Mouse (Mus musculus) limb, embryonic 11.5 days (tissue): ENCODE measurements at regions not wholly inside any gene's neighbourhood (a gene's known extent, or its start where the extent isn't known, plus 50 kb on each side); places are given as distances from the start of the nearest gene placed in this dataset.

Experiments used
- ATAC-seq: fragments of 200-750 bp; cut with Nextera tagmentation; 2 replicates; pipeline ENCODE4 v1.8.0; 2017; ENCODE audit warnings: low read depth; ENCODE audit not compliant: insufficient number of reproducible peaks, low FRiP score, low TSS enrichment
- DNase-seq: peaks from one replicate; pipeline ENCODE4 v3.0.0-alpha.2; 2015; ENCODE audit warnings: low spot score
- H3K27ac ChIP-seq: fragments of 300-500 bp; sonication (generic); replicated peaks from 2 replicates; pipeline ENCODE4 v1.5.1; 2014; ENCODE audit warnings: low read depth, mild to moderate bottlenecking, low read length
- H3K27me3 ChIP-seq: fragments of 300-500 bp; sonication (generic); 2 replicates; pipeline ENCODE4 v1.6.1; 2014; ENCODE audit warnings: mild to moderate bottlenecking, low read length, mixed read lengths; ENCODE audit not compliant: control insufficient read depth, insufficient read depth
- H3K36me3 ChIP-seq: fragments of 300-500 bp; sonication (generic); 2 replicates; pipeline ENCODE4 v1.6.1; 2014; ENCODE audit warnings: mild to moderate bottlenecking, low read length, moderate library complexity, mixed read lengths; ENCODE audit not compliant: control insufficient read depth, insufficient read depth
- H3K4me1 ChIP-seq: fragments of 300-500 bp; sonication (generic); 2 replicates; pipeline ENCODE4 v1.6.1; 2014; ENCODE audit warnings: low read length, mixed read lengths; ENCODE audit not compliant: control insufficient read depth, insufficient read depth
- H3K4me2 ChIP-seq: fragments of 300-500 bp; sonication (generic); 2 replicates; pipeline ENCODE4 v1.6.1; 2014; ENCODE audit warnings: low read depth, mild to moderate bottlenecking, moderate library complexity; ENCODE audit not compliant: severe bottlenecking
- H3K4me3 ChIP-seq: fragments of 300-500 bp; sonication (generic); 2 replicates; pipeline ENCODE4 v1.5.1; 2014; ENCODE audit warnings: low read depth, low read length
- H3K9ac ChIP-seq: fragments of 300-500 bp; sonication (generic); 2 replicates; pipeline ENCODE4 v1.6.1; 2014; ENCODE audit warnings: mild to moderate bottlenecking, low read length
- H3K9me3 ChIP-seq: fragments of 300-500 bp; sonication (generic); 2 replicates; pipeline ENCODE4 v1.6.1; 2016; ENCODE audit warnings: low read length; ENCODE audit not compliant: control insufficient read depth
- WGBS: fragments of 180-500 bp; shearing (Covaris S2); extraction: QIAGEN DNeasy Blood & Tissue Kit; methylation state at CpG from one replicate; pipeline ENCODE4 v1.1.7; 2014; 5-methylcytosine and 5-hydroxymethylcytosine counted together

- H3K27me3 ChIP-seq: peaks cover 18% of the 10 kb centered on the region
- 17% methylated on average over 12 of the region's 12 CpGs for WGBS
- H3K9me3 ChIP-seq: no peaks in the 10 kb centered on the region
- H3K4me2 ChIP-seq: no peak overlapping the region
- ATAC-seq (no peak), DNase-seq (no peak)
- H3K9ac ChIP-seq: no peak overlapping the region
- H3K36me3 ChIP-seq: no peaks in the 10 kb centered on the region
- no peak overlapping the region for H3K27ac ChIP-seq
- H3K4me3 ChIP-seq: no peak overlapping the region
- peaks cover 4% of the 10 kb centered on the region; the same call in 1 of the 2 replicates for H3K4me1 ChIP-seq
Observed at GRCm38 (mm10) chr6:52368734-52369412, 55.6 kb downstream of the Evx1 start.

- H3K27me3 ChIP-seq: peaks cover 17% of the 10 kb centered on the region
- peak; percentile 59 for DNase-seq
- H3K4me2 ChIP-seq: no peak overlapping the region
Observed at GRCm38 (mm10) chr6:52370806-52371360, 57.6 kb downstream of the Evx1 start.

DNA sequence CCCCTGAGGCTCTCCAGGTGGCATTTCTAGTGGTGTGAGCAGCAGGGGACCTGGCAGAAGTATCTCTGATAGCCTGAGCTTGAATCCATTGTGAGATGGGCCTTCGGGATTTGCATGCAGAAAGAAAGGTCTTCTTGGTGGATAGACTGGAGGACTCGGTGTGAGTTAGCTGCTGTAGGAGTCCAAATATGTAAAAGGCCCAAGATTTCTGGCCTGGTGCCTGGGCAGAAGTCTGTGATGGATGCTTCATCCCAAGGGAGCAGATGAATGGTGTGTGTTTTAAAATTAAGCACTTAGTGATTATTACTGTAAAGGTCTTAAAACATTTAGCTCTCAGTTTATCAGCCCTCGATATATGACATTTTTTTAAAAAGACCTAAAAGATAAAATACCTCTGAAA lies 65.8 kb downstream of the Evx1 start:
- 85% methylated on average over 3 of the region's 3 CpGs for WGBS
- Histone ChIP-seq H3K27ac (no peak overlapping the region), H3K9me3 (no peaks in the 10 kb centered on the region), H3K4me2 (no peak overlapping the region), H3K27me3 (0 out of 2 replicates have a peak, but pooled peaks cover 3% of the 10 kb centered on the region), H3K36me3 (no peaks in the 10 kb centered on the region), H3K9ac (no peak overlapping the region), H3K4me1 (no peaks in the 10 kb centered on the region), H3K4me3 (no peak overlapping the region)
- ATAC-seq (no peak), DNase-seq (no peak)

More at GRCm38 (mm10) chr6:52370806-52371360, 57.6 kb downstream of the Evx1 start:
- no peak for ATAC-seq
- no peak overlapping the region for H3K9ac ChIP-seq
- H3K27ac ChIP-seq: no peak overlapping the region
- H3K9me3 ChIP-seq: no peaks in the 10 kb centered on the region
- H3K36me3 ChIP-seq: no peaks in the 10 kb centered on the region
- 15% methylated on average over 8 of the region's 8 CpGs for WGBS
- H3K4me1 ChIP-seq: peaks cover 4% of the 10 kb centered on the region; the same call in 1 of the 2 replicates
- H3K4me3 ChIP-seq: no peak overlapping the region

DNA sequence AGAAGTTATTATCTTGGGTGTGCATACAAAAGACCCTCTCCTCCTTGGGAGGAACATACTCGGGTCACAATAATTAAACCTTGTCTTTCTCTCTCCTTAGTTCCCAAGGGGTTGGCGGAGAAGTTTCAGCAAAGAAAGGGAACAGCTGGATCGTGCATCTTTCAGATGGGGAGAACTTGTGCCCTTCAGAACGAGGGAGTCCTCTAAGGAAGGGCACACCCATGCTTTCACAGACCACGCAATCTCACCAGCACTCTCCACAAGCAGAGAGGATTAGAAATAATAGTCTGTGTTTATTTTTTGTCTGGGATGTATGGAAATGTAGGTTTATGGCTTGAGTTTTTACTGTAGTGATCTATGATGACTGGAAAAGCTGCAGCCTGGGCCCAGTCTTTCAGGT lies 66.3 kb downstream of the Evx1 start:
- no peak overlapping the region for H3K27ac ChIP-seq
- WGBS: 71% methylated on average over 5 of the region's 5 CpGs

GRCm38 (mm10) chr6:52385044-52385443 lies 71.7 kb downstream of the Evx1 start:
- no peak overlapping the region for H3K4me2 ChIP-seq
- H3K4me3 ChIP-seq: no peak overlapping the region
- no peaks in the 10 kb centered on the region for H3K4me1 ChIP-seq
- WGBS: 91% methylated on average over 2 of the region's 2 CpGs
- no peak overlapping the region for H3K9ac ChIP-seq
- no peaks in the 10 kb centered on the region for H3K9me3 ChIP-seq
- no peaks in the 10 kb centered on the region for H3K27me3 ChIP-seq
- ATAC-seq (no peak), DNase-seq (no peak)
- no peak overlapping the region for H3K27ac ChIP-seq
- no peaks in the 10 kb centered on the region for H3K36me3 ChIP-seq

More for the DNA sequence above, 66.3 kb downstream of the Evx1 start:
- H3K4me1 ChIP-seq: no peaks in the 10 kb centered on the region
- no peak overlapping the region for H3K4me3 ChIP-seq
- no peak overlapping the region for H3K4me2 ChIP-seq
- H3K27me3 ChIP-seq: 0 out of 2 replicates have a peak, but pooled peaks cover 3% of the 10 kb centered on the region
- no peaks in the 10 kb centered on the region for H3K36me3 ChIP-seq
- H3K9ac ChIP-seq: no peak overlapping the region
- H3K9me3 ChIP-seq: no peaks in the 10 kb centered on the region
- no peak for DNase-seq
- ATAC-seq: no peak

- 79% methylated on average over 5 of the region's 5 CpGs for WGBS
- Histone ChIP-seq H3K36me3 (no peaks in the 10 kb centered on the region), H3K4me2 (no peak overlapping the region), H3K4me3 (no peak overlapping the region), H3K27ac (no peak overlapping the region), H3K9ac (no peak overlapping the region), H3K9me3 (no peaks in the 10 kb centered on the region), H3K4me1 (no peaks in the 10 kb centered on the region), H3K27me3 (no peaks in the 10 kb centered on the region)
- no peak for ATAC-seq
- no peak for DNase-seq
Observed at GRCm38 (mm10) chr6:52401404-52401803, 88.1 kb downstream of the Evx1 start.

- Histone ChIP-seq H3K4me3 (no peak overlapping the region), H3K36me3 (no peaks in the 10 kb centered on the region), H3K4me1 (no peaks in the 10 kb centered on the region), H3K9me3 (no peaks in the 10 kb centered on the region), H3K9ac (no peak overlapping the region), H3K27me3 (no peaks in the 10 kb centered on the region), H3K27ac (no peak overlapping the region), H3K4me2 (no peak overlapping the region)
- WGBS: 86% methylated on average over 4 of the region's 4 CpGs
- ATAC-seq (no peak), DNase-seq (no peak)
Observed at GRCm38 (mm10) chr6:52409991-52410390, 96.7 kb downstream of the Evx1 start.

DNA sequence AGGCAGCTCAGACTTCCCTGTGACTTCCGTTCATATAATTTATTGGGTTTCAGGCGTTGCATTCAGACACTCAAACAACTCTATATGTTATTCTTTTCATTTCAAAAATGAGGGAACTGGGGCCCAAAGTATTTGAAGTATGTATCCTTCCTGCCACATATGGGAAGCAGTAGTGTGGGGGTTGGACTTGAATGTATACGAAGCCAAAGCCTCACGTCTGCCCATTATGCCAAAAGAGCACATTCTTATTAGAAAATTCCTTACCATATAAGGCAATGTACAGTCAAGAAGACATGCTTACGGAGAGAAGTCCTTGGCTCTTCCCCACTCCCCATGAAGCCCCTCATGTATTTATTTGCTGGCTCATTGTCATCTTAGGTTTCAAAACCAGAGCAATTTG lies 97.4 kb downstream of the Evx1 start:
- Histone ChIP-seq H3K27me3 (no peaks in the 10 kb centered on the region), H3K4me2 (no peak overlapping the region), H3K9ac (no peak overlapping the region), H3K4me1 (no peaks in the 10 kb centered on the region), H3K4me3 (no peak overlapping the region), H3K9me3 (no peaks in the 10 kb centered on the region), H3K36me3 (no peaks in the 10 kb centered on the region), H3K27ac (no peak overlapping the region)
- WGBS: 80% methylated on average over 5 of the region's 5 CpGs
- ATAC-seq: no peak
- no peak for DNase-seq
